Mouse (Mus musculus) heart, adult 11 months (tissue): ENCODE measurements around the gene Dqx1.

ENCODE experiments used
- DNase-seq: peaks from one replicate; pipeline ENCODE4 v3.0.0; 2022

Gene Dqx1

DNA sequence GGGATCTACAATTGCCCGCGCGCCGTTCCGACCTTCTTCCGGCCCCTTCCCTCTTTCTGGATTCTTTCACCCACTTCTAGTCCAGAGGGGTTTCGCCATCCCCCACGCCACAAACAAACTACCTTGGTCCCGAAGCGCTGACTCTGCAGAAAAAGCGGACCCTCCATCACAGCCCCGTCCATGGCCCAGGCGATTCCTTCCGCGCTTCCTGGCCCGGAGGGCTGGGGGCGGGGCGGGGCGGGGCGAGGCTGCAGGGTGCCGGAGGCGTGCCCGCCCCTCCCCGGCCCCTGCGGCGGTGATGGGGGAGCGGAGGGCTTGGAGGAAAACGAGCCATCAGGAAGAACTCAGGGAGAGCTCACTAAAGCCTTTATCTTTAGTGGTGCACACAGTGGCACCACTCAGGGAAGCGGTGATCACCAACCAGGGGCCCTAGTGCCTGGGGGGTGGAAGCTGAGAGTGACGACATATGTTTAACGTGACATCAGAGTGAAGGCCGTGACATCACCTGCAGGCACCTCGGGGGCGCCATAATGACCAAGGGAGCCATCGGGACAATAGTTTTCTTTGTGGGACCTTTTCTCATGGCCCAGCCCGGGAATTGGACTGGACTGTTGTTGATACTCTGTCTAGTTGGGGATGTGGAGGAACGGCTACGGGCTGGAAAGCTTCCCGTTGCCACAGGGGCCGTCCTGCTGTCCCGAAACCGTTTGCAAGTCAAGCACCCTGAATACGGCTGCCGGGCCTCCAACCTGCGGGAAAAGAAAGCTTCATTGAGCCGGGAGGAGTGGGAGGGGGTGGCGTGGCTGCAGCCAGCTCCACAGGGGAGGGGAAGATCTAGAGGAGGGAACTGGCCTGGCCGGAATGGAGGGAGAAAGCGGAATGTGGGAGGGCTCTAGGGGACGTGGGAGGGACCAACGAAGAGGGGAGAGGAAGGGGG, 24.1 kb upstream of the Dqx1 start, which contains the start of the genes Dok1 and Loxl3:
Gene Dok1, minus strand, starts transcription at position 223 of the 937 bp plus-strand sequence.
Gene Loxl3, plus strand, starts transcription at position 925 of the 937 bp plus-strand sequence.
- peak; percentile 99 for DNase-seq

DNA sequence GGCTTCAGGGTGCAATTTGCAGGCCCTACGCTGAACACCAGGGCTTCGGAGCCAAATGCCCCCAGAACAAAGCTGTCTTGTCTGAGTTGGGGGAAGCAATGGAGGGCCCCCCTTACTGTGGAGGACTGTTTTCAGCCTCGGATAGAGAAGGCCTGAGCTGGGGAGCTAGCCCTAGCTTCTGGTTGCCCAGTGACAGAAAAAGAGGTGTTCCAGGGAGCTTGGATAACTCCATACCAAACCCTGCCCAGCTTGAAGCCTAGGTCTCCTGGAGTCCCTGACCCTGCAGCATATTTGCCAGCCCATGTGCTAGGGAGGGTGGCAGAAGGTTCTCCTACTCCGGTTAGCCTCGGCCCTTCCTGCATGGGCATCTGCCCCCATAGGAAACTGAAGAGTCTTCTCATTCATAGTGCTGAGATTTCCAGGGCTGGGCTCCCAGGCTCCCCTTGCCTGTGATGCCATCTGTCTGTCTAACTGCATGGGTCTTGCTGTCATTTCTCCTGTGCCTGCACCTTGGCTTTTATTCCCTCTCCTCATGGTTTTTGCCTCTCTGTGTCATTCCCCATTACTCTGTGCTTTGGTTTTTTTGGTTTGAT, 23.1 kb upstream of the Dqx1 start:
- peak; percentile 92 for DNase-seq

GRCm38 (mm10) chr6:83037188-83037587, 20.5 kb upstream of the Dqx1 start:
- DNase-seq: peak; percentile 83

- DNase-seq: peak; percentile 99
Measured at GRCm38 (mm10) chr6:83038496-83039012, 19.1 kb upstream of the Dqx1 start.

GRCm38 (mm10) chr6:83040601-83041000, 17.0 kb upstream of the Dqx1 start:
- peak; percentile 91 for DNase-seq

DNA sequence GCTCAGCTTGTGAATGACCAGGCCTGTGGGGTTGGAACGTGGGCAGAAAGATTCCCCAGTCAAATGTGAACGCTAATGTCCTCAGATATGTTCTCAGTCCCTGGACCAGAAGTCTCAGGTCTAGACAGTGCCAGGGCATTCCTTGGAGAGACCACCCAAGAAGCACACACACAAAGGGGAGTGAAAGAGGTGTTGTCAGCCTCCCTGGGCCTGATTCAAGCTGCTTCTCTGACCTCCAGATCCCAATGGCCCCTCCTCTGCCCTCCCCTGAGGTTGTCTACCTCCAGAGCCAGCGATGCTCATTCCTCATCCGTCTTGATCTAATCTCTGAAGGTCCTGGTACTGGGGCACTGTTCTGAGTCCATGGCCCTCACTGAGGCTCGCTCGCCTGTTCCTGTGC, 14.1 kb upstream of the Dqx1 start:
- DNase-seq: peak; percentile 90

DNA sequence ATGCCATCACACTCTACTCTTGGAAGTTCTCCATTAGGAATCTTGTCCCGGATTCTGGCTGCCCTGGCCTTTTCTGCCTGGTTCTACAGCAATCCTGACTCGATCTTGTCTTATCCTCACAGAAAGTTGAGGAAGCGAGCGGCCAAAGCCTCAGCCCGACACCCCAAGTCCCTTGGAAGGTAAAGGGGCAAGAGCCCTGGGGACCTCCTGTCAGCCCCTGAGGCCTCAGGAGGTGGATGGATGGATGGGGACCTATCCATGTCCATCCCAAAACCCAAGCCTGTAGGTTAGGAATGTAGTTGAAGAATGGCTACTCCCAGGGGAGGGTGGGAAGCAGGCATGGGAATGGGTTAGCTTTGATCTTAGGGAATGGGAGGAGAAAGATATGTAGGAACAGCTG, 13.7 kb upstream of the Dqx1 start:
- DNase-seq: peak; percentile 89

DNA sequence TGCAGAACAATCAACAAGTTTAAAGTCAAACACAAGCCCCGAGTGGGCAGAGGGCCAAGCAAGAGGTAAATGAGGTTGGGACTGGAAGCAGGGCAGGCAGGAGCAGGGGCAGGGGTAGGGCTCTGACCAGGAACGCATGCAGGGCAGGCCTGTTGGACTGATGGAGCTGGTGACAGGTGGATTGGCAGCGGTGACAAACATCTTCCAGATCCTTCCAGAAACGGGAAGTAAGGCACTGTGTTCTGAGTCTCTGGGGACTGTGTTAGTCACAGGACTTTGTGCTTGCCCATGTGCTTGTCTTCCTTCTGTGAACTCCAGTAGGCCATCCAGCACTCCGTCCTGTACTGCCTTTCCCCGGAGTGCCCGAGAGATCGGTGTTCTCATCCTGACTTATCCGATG, 12.9 kb upstream of the Dqx1 start:
- DNase-seq: peak; percentile 97

DNA sequence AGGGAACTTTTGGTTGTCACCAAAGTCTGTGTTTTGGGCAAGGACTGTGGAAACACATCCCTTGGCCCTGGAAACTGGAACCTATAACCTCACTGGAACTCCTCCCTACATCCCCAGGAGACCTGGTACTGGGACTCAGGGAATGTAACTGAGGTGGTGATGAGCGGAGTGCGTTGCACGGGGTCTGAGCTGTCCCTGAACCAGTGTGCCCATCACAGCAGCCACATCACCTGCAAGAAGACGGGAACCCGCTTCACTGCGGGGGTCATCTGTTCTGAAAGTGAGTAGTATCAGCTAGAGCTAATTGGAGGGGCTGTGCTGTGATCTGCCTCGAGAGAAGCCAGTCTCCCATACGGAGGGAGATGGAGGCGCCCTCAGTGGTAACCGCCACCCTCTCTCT, 8.3 kb upstream of the Dqx1 start:
- no peak for DNase-seq

DNA sequence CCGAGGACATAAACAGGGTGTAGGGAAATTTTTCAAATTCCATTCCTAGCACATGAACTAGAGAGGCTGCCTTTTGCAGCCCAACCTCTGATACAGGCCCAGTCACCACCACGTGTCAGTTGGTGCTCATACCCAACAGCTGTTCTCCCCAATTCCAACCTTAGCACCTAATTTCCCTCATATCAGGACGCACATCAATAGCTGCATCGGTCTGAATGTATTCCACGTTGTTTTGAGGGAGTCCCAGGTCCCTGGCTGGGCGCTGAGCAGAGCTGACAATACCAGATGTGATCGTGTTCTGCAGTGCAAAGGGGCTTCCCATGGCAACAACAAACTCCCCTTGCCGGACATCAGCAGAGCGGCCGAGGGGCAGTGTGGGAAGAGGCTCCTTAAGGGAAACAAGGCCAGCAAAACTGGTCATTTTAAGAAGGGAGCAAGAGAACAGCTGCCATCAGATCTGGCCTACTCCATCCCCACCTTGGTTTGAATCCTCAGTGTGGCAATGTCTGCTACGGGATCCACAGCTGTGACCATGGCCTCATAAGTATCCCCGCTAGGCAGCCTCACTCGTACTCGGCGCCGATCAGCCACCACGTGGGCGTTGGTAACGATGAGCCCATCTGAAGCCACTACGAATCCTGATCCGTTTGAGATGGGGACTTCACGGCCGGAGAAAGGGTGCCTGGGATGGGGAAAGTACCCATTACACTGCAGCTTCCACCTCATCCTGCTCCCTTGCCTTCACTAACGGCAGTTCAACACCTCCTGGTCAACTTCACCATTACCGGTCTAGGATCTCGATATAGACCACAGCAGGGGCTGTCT, 4.3 kb upstream of the Dqx1 start:
- DNase-seq: peak; percentile 95

GRCm38 (mm10) chr6:83054074-83054851, 3.4 kb upstream of the Dqx1 start, which contains the start of gene Aup1:
Gene Aup1, plus strand, starts transcription at chr6:83054521.
- DNase-seq: peak; percentile 100

DNA sequence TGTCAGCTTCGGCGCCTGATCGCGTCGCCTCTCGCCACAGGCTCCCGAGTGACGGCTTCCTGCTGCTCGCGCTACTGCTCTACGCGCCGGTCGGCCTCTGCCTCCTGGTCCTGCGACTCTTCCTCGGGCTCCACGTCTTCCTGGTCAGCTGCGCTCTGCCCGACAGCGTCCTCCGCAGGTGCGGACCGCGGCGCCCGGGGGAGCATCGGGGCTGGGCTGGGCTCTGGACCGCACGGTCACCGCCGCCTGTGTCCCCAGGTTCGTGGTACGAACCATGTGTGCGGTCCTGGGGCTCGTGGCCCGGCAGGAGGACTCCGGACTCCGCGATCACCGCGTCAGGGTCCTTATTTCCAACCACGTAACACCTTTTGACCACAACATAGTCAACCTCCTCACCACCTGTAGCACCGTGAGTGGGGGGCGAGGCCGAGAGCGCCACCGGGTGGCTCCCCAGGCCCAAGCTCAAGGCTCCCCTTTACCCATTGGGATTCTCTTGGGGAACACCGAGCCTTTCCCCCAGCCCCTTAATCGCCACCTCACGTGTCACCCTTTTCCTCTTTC, 2.7 kb upstream of the Dqx1 start, which contains the start of gene Htra2:
Gene Htra2, minus strand, starts transcription at position 403 of the 561 bp plus-strand sequence.
- peak; percentile 94 for DNase-seq

GRCm38 (mm10) chr6:83058725-83059124, 1.1 kb downstream of the Dqx1 start:
- no peak for DNase-seq

DNA sequence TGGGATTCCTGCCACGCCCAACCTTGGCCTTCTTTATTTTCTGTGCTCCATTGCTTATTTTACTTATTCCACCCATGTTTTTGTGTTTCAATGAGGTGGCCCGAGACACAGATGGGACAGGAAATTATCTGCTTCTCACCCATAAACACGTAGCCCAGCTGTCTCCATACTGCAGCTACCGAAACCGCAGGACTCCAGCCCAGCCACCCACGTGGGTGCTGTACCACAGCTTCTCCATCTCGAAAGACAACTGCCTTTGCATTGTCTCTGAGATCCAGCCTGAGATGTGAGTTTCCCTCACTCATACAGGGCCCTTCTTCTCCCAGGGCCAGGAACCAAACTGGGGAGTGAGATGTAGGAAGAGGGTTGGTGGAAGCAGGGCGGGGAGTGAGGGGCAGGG, 8.4 kb downstream of the Dqx1 start:
- DNase-seq: no peak

- no peak for DNase-seq
Measured at GRCm38 (mm10) chr6:83066441-83066840, 8.8 kb downstream of the Dqx1 start.

GRCm38 (mm10) chr6:83068221-83068620, 10.6 kb downstream of the Dqx1 start:
- DNase-seq: no peak

- DNase-seq: no peak
Measured at GRCm38 (mm10) chr6:83068706-83069487, 11.3 kb downstream of the Dqx1 start.

- DNase-seq: no peak
Measured at GRCm38 (mm10) chr6:83069488-83070246, 12.0 kb downstream of the Dqx1 start.

DNA sequence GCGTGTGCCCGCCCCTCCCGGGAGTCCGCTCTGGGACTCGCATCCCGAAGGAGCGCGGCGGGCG, 12.4 kb downstream of the Dqx1 start, which contains the start of gene Tlx2:
Gene Tlx2, minus strand, starts transcription at position 47 of the 64 bp plus-strand sequence.
- no peak for DNase-seq
